Mouse (Mus musculus): ENCODE data around the gene Etv1. TPM values are rescaled to one million over a fixed set of nuclear protein-coding genes. Genes with fewer than 3 reads are reported as not detected.

The Etv1 gene
- polyA plus RNA-seq, 1 experiment from 2014 or later, result 18.0 TPM

DNA sequence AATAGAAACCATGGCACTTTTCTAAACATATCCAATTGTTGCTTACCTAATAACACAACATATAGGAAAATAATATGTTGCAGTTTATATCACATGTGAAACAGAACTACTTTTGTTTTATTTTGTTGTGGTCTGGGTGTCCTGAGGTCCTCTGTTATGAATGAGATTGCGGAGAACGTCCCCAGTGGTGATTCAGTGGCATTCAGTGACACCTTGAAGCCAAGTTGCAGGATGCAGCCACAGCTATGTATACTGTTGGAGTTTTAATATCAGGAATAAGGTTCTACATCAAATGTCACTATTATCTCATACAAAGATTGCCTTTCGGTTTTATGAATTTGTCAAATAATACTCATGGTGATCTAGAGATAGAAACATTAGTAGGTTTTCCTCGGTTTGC is 7.4 kb downstream of the Etv1 start:
- H3K27me3 ChIP-seq (ENCODE audit: poor library complexity, severe bottlenecking), result no peaks in the 10 kb centered on the region
- 91% methylated on average over 4 of the region's 4 CpGs for WGBS

DNA sequence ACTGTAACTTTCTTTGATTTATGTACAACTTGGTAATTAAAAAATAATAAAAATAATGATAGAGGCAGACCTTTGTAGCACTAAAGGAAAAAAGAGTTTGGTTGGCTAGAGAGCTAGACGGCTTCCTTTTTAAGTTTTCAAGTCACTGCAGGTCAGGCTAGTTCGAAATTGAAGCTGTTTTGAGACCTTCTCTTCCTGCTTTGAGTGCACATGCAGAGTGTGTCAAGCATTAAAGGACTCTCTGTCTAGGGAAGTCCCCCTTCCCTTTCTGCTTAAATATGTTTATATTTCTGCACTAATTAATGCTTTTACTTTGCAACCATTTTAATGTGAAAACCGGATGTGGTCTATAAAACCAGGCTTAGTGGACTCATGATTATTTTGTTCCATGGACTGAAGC is 8.5 kb downstream of the Etv1 start:
- H3K4me3 ChIP-seq, result no peak overlapping the region
- H3K27me3 ChIP-seq (ENCODE audit: poor library complexity, severe bottlenecking), result no peaks in the 10 kb centered on the region
- no peak for DNase-seq (ENCODE audit: extremely low spot score, low spot score)
- H3K9me3 ChIP-seq, result no peaks in the 10 kb centered on the region
- WGBS, result 67% methylated on average over 3 of the region's 3 CpGs
- H3K36me3 ChIP-seq (replicated peaks), result no peaks in the 10 kb centered on the region
- peaks cover 23% of the 10 kb centered on the region for H3K4me1 ChIP-seq
- H3K27ac ChIP-seq, result no peak overlapping the region

More for the DNA sequence above, 7.4 kb downstream of the Etv1 start:
- peaks cover 26% of the 10 kb centered on the region for H3K4me1 ChIP-seq
- no peaks in the 10 kb centered on the region for H3K36me3 ChIP-seq (replicated peaks)
- H3K27ac ChIP-seq, result no peak overlapping the region
- no peak for DNase-seq (ENCODE audit: extremely low spot score, low spot score)
- no peaks in the 10 kb centered on the region for H3K9me3 ChIP-seq
- H3K4me3 ChIP-seq, result no peak overlapping the region

DNA sequence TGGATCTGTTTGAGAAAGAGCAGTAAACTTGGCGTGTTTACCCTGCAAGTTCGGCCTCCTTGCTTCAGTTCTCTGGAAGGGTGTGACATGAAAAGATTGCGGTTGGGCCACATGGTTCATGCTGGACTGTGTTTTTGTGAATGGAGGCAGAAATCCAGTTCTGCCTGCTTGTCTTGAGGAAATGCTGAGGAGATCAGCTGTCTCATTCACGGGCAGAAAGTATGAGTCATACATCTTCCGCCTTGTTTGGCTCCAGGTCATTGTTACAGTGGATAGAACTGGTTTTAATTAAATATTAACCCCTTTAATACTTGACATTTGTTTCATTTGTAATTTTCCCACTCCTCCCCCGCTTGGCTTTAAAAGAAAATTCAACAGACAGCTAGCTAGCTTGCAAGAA is 9.4 kb downstream of the Etv1 start:
- WGBS, result 68% methylated on average over 6 of the region's 6 CpGs
- Histone ChIP-seq H3K4me3 (no peak overlapping the region), H3K27me3 (ENCODE audit: poor library complexity, severe bottlenecking) (no peaks in the 10 kb centered on the region), H3K4me1 (peaks cover 21% of the 10 kb centered on the region), H3K27ac (no peak overlapping the region), H3K36me3 (replicated peaks) (no peaks in the 10 kb centered on the region), H3K9me3 (no peaks in the 10 kb centered on the region)
- DNase-seq (ENCODE audit: extremely low spot score, low spot score), result no peak

DNA sequence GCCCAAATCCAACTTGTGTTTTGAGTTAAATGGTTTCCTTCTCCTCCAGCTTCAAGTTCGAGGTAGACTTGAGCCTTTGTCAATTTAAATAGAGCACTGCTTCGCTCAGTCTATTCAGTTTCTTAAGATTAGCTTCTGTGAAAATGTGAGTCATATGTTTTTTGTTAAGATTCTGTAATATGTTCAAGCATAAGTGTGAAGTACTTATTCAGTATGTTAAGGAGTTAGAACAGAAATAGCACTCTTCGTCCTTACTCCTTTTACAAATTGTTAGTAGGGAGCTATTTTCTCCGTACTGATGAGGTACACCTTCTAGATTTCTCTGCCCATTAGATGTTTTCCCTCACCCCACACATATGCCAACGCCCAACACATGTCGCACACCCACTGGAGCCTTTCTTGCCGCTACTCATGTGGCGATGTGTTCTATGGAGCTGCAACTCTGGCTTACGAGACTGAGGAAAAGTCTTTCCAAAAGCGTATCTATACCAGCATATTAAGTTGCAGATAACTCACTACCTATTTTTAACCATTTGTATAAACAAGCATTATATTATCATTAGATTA is 10.7 kb downstream of the Etv1 start:
- no peaks in the 10 kb centered on the region for H3K9me3 ChIP-seq
- no peak for DNase-seq (ENCODE audit: extremely low spot score, low spot score)
- WGBS, result 92% methylated on average over 10 of the region's 10 CpGs
- no peak overlapping the region for H3K4me3 ChIP-seq
- H3K27ac ChIP-seq, result no peak overlapping the region
- no peaks in the 10 kb centered on the region for H3K36me3 ChIP-seq (replicated peaks)
- peaks cover 22% of the 10 kb centered on the region for H3K4me1 ChIP-seq
- H3K27me3 ChIP-seq (ENCODE audit: poor library complexity, severe bottlenecking), result no peaks in the 10 kb centered on the region

DNA sequence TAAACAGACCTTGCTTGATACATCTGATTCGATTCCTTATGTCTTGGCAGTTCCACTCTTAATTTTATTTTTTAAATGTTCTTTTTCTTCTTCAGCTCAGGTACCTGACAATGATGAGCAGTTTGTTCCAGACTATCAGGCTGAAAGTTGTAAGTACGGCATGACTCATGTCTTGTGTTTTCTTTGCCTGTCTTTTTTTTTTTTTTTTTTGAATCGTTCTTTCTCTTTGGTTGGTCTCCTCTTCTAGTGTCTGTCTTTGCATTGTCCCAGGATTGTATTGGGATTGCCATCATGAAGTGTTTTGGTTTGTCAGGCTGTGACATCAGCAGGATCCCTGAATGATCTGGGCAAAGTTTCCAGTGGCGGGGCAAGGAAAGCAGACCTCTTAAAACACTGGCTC is 13.9 kb downstream of the Etv1 start:
- WGBS, result 82% methylated on average over 4 of the region's 4 CpGs
- H3K4me3 ChIP-seq, result no peak overlapping the region
- DNase-seq (ENCODE audit: extremely low spot score, low spot score), result no peak
- no peaks in the 10 kb centered on the region for H3K27me3 ChIP-seq (ENCODE audit: poor library complexity, severe bottlenecking)
- H3K27ac ChIP-seq, result no peak overlapping the region
- H3K4me1 ChIP-seq, result peaks cover 17% of the 10 kb centered on the region
- H3K36me3 ChIP-seq (replicated peaks), result no peaks in the 10 kb centered on the region
- no peaks in the 10 kb centered on the region for H3K9me3 ChIP-seq

DNA sequence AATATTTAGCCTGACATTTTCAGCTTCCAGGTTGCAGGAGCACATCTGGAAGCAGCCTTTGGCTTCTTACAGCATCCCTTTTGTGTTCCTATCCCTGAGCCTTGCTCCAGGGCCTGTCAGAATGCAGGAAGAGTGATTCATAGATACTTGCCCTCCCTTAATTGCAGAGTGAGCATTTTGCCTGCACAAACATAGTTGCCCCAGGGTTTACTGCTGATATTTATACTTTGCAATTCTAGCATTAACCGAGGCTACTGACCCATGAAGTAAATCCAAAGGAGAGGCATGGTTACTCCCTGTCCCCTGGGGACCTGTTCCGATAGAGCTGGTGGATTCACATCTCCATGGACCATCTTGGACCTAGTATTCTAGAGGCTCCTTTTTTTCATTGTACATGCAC is 14.5 kb downstream of the Etv1 start:
- DNase-seq (ENCODE audit: extremely low spot score, low spot score), result no peak
- H3K4me1 ChIP-seq, result peaks cover 11% of the 10 kb centered on the region
- H3K27me3 ChIP-seq (ENCODE audit: poor library complexity, severe bottlenecking), result no peaks in the 10 kb centered on the region
- H3K4me3 ChIP-seq, result no peak overlapping the region
- H3K36me3 ChIP-seq (replicated peaks), result no peaks in the 10 kb centered on the region
- 74% methylated on average over 2 of the region's 2 CpGs for WGBS
- H3K9me3 ChIP-seq, result no peaks in the 10 kb centered on the region
- H3K27ac ChIP-seq, result no peak overlapping the region

DNA sequence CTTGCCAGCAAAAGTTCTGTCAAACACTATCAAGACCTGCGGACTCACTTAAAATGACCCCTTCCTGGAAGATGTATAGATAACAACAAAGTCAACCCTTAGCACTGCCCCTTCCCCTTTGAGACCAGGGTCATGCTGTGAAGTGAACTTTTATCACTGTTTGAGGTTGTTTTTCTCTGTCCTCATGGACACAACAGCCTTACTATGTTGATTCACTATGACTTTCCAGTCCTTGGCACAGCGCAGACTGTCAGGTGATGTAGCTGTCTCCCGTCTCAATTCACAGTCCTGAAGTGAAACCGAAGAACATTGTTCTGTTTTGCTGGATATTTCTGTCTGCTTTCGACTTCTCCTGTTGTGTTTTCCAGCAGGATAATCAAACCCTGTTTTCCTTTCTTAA is 27.9 kb downstream of the Etv1 start:
- no peaks in the 10 kb centered on the region for H3K27me3 ChIP-seq (ENCODE audit: poor library complexity, severe bottlenecking)
- H3K9me3 ChIP-seq, result no peaks in the 10 kb centered on the region
- H3K27ac ChIP-seq, result no peak overlapping the region
- 77% methylated on average over 5 of the region's 5 CpGs for WGBS
- no peaks in the 10 kb centered on the region for H3K4me1 ChIP-seq
- H3K36me3 ChIP-seq (replicated peaks), result no peaks in the 10 kb centered on the region
- no peak for DNase-seq (ENCODE audit: extremely low spot score, low spot score)
- H3K4me3 ChIP-seq, result no peak overlapping the region

DNA sequence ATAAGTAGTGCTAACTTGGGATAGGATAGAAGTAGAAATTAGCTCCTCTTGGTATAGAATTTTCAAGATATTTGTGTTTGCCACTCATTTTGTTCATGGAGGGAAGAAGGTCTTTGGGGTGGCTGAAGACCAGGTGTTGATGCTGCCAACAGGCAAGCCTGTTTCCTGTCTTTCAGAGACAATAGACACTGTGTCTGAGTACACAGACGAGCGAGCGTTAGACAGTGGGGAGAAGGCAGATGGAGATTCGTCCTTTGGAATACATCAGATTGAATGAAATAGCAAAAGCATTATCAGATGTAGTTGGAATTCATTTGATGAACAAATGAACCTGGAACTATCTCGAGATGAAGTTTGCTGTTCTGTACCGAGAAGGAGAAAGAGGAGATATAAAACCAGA is 33.2 kb downstream of the Etv1 start:
- Histone ChIP-seq H3K27ac (no peak overlapping the region), H3K36me3 (replicated peaks) (no peaks in the 10 kb centered on the region), H3K27me3 (ENCODE audit: poor library complexity, severe bottlenecking) (no peaks in the 10 kb centered on the region), H3K4me3 (no peak overlapping the region), H3K9me3 (no peaks in the 10 kb centered on the region), H3K4me1 (peaks cover 10% of the 10 kb centered on the region)
- DNase-seq (ENCODE audit: extremely low spot score, low spot score), result no peak
- WGBS, result 73% methylated on average over 6 of the region's 6 CpGs

DNA sequence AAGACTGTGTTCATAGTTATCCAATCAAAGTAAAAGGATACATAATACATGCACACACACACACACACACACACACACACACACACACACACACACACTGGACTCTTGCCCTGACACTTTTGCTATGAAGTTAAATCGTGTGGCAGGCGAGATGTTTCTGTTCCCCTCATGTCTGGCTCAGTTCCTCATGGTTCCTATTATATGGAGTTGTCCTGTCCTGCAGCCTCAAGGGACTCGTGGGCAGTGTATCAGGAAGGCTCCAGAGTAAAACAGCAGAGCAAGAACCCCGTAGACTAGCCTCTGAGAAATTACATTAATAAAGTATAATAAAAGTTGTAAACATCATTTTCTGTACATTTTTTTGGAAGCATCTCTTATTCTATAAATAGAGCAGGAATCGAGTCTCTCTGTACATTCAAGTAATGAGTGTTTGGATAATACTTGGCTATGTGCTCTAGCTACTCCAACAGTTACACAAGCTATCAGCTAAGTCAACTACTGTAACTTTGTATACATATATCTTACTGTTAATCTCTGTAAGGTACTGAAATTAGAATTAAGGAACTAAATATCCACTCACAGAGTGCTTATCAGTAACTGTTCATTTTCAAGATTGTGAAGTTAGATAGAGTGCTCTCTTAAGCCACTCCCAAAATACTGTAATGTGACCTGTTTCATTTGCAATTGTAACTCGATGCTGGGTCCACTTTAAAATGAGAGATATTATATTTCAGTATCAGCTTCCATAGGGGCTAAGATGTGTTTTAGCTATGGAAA is 35.0 kb downstream of the Etv1 start:
- Histone ChIP-seq H3K9me3 (no peaks in the 10 kb centered on the region), H3K4me3 (no peak overlapping the region), H3K36me3 (replicated peaks) (no peaks in the 10 kb centered on the region), H3K27me3 (ENCODE audit: poor library complexity, severe bottlenecking) (no peaks in the 10 kb centered on the region), H3K4me1 (peaks cover 10% of the 10 kb centered on the region), H3K27ac (no peak overlapping the region)
- 86% methylated on average over 6 of the region's 6 CpGs for WGBS
- no peak for DNase-seq (ENCODE audit: extremely low spot score, low spot score)

DNA sequence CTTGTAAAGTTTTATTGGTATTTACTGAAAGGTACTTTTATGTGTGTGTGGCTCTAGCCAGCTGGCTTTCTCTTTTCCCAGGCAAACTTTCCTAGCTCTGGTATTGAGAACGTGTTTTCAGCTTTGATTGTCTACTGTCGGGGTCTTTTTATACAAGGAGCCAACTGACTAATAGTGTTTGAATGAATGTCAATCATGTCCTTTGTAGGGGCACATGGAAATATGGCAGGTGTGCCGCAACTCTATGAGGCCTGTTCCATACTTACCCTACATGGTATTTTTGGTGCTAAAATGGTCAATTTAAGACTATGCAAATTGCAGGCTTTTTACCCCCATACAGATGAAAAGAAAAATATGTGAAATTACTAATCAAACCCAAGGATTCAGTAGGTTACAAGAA is 37.1 kb downstream of the Etv1 start:
- Histone ChIP-seq H3K27me3 (ENCODE audit: poor library complexity, severe bottlenecking) (no peaks in the 10 kb centered on the region), H3K4me1 (peaks cover 10% of the 10 kb centered on the region), H3K9me3 (no peaks in the 10 kb centered on the region), H3K27ac (no peak overlapping the region), H3K4me3 (no peak overlapping the region), H3K36me3 (replicated peaks) (no peaks in the 10 kb centered on the region)
- no peak for DNase-seq (ENCODE audit: extremely low spot score, low spot score)
- WGBS, result 56% methylated on average over 3 of the region's 3 CpGs

DNA sequence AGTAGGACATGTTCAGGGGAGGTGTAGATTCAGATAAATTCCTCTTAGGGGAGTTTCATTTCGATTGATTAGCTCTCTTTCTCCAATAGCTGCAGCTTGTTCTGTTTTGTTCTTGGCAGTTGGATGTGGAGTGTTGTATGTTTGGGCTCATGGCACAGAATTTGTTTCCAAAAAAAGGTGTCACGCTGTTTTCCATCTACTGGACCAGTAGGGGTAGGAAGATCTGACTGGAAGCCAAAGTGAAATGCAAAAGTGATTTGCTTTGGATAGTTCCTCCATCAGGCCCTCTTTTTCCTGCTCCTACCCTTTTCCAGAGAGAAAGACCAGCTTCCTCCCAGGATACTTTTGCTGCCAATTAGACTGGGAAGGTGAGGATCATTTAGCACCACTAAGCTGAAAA is 39.1 kb downstream of the Etv1 start:
- no peaks in the 10 kb centered on the region for H3K9me3 ChIP-seq
- DNase-seq (ENCODE audit: extremely low spot score, low spot score), result no peak
- peaks cover 10% of the 10 kb centered on the region for H3K4me1 ChIP-seq
- no peak overlapping the region for H3K4me3 ChIP-seq
- no peaks in the 10 kb centered on the region for H3K27me3 ChIP-seq (ENCODE audit: poor library complexity, severe bottlenecking)
- 88% methylated on average over 2 of the region's 2 CpGs for WGBS
- no peak overlapping the region for H3K27ac ChIP-seq
- H3K36me3 ChIP-seq (replicated peaks), result no peaks in the 10 kb centered on the region

DNA sequence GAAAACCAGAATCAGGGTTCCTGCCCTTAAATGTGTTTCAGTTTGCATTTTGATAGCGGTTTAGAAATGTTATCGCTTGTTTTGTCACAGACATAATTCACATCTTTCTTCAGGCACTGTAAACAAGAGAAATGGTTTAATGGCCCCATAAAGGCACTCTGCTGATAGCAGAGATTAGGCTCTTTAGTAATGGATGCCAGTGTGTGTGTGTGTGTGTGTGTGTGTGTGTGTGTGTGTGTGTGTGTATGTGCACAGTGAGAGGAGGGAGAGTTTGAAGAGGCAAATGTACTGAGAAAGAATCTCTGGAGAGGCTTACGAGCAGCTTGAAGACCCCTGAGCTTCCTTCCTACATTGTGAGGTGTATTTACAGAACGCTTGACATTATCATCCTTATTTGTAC is 41.5 kb downstream of the Etv1 start:
- no peaks in the 10 kb centered on the region for H3K36me3 ChIP-seq (replicated peaks)
- 93% methylated on average over 4 of the region's 4 CpGs for WGBS
- H3K27me3 ChIP-seq (ENCODE audit: poor library complexity, severe bottlenecking), result no peaks in the 10 kb centered on the region
- no peaks in the 10 kb centered on the region for H3K9me3 ChIP-seq
- no peak overlapping the region for H3K27ac ChIP-seq
- peaks cover 8% of the 10 kb centered on the region for H3K4me1 ChIP-seq
- H3K4me3 ChIP-seq, result no peak overlapping the region
- DNase-seq (ENCODE audit: extremely low spot score, low spot score), result no peak

DNA sequence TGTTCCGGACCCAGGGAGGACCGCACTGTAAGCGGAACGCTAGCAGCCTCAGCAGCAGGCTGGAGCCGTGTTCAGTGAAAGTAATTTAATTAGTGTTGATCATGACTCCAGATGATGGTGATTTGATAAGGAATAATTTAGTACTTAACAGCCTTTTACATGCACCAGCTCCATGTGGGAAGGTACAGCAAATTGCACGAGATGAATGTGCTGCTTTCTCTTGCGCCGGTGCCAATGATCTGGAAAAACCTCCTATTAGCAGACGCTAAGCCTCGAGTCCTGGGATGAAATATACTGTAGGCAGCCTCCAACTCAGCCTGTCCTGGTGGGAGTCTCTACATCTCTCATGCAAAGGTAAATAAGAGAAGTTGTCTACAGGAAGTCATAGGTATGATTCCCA is 45.2 kb downstream of the Etv1 start:
- H3K4me1 ChIP-seq, result no peaks in the 10 kb centered on the region
- no peaks in the 10 kb centered on the region for H3K9me3 ChIP-seq
- H3K4me3 ChIP-seq, result no peak overlapping the region
- no peak for DNase-seq (ENCODE audit: extremely low spot score, low spot score)
- no peaks in the 10 kb centered on the region for H3K36me3 ChIP-seq (replicated peaks)
- H3K27ac ChIP-seq, result no peak overlapping the region
- 93% methylated on average over 10 of the region's 10 CpGs for WGBS
- H3K27me3 ChIP-seq (ENCODE audit: poor library complexity, severe bottlenecking), result no peaks in the 10 kb centered on the region

Measured in forebrain, embryonic 10.5 days (tissue).